Mouse (Mus musculus) kidney, postnatal 25 days (tissue): ENCODE results near the gene U2af1l4.

Experiments used
- DNase-seq, 2 experiments: peaks; one replicate each; pipeline ENCODE4 v3.0.0; 2021; ENCODE audit warnings: mixed read lengths in 2 of 2

Gene U2af1l4

DNA sequence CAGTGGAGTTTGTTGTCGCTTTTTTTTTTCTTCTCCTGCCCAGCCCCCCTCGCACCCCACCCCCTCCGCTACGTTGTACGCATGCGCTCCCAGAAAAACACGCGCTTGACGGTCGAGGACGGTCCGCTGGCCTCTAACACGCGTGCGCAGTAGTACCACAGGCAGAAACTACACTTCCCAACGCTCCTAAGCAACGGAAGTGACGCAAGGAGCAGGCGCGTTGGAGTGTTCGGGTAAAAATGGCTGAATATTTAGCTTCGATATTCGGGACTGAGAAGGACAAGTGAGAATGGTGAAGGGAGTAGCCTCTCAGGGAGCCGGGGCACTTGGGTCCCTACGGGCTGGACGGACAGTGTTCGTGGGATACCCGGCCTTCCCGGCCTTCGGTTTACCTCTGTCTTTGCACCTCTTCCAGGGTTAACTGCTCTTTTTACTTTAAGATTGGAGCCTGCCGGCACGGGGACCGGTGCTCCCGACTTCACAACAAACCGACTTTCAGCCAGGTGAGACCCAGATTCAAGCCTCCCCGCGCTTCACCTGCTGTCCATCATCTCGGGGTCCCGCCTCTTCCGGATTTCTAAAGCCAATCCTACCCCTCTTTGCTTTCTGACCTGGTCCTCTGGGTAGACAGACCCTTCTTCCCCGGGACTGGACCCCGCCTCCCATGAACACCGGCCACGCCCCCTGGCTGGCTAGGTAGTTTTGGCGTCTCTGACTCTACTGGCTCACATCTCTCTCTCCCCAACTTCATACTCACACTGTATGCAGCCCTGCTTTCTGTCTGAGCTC is at the start of gene U2af1l4, which contains the start of the genes Gm49396 and Psenen:
U2af1l4 (plus strand) TSS at position 185 of the 789 bp plus-strand sequence.
Gm49396 (plus strand) TSS at position 228 of the 789 bp plus-strand sequence.
Psenen (minus strand) TSS at position 511 of the 789 bp plus-strand sequence.
- DNase-seq = peak; percentile 98 to 99

DNA sequence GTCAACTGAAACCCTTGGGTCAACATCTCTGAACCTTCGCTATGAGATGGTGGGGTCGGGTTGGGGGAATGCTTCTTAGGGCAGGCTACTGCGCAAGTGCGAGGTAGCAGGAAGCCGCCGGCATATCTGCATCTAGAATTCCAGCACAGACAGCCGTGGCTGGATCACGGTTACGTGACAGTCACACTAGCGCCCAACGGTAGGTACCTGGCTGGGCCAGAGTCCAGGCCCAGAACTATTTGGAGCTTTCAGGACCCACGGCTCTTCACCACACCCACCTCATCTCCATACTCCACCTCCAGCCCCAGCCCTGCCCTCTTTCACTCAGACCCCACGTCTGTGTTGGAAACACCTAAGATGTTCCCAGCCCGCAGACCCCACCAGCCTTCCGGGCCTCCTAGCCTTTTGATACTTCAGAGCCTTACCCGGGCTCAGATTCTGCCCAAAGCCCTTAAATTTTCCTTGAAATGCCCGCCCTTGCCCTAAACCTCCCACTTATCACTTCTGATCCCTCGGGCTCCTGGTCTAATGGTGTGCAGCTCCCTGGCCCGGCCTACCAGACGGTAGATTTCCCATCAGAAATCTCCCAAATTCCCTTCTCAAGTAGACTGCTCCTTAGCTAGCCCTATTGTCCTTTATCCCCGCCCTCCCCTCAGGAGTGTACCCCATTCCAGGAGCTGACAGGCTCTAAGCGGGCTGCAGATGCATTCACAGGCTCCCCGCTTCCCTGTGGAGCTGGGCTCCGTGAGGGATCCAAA is 47.9 kb upstream of the U2af1l4 start:
- DNase-seq = peak; percentile 36 to 64

DNA sequence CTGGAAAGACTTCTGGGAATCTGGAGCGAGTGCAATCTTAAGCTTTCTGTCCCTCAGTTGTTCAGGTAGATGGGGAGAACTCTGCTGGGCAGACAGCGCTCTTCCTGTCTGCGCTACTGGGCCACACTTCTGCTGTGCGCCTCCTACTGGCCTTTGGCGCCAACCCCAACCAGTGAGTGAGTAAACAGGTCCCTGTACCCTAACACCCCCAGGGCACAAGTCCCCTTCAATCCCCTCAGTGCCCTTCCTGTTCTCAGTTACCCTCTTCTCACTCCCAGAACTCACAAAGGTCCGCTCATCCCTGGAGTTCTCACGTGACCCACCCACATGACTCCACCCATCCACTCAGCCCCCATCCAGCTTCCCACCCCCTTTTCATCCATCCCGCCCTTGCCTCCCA is 44.8 kb upstream of the U2af1l4 start:
- no peak for DNase-seq

DNA sequence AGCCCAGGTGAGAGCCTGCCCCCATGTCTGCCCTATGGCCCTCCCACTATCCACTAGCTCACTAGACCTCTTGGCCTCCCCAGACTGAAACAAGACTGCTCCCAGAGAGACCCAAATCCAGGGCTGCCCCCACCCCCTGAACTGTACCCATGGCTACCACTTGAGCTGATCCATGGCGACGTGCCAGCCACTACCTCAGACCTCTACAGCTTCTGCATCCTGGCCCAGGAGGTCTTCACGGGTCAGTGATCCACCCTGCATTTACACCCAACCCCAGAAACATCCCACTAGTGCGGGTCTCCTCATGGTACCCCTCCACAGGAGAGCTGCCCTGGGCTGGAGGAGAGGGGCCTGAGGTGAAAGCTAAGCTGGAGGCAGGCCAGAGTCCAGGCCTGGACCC is 42.7 kb upstream of the U2af1l4 start:
- DNase-seq = peak; percentile 48 to 72

DNA sequence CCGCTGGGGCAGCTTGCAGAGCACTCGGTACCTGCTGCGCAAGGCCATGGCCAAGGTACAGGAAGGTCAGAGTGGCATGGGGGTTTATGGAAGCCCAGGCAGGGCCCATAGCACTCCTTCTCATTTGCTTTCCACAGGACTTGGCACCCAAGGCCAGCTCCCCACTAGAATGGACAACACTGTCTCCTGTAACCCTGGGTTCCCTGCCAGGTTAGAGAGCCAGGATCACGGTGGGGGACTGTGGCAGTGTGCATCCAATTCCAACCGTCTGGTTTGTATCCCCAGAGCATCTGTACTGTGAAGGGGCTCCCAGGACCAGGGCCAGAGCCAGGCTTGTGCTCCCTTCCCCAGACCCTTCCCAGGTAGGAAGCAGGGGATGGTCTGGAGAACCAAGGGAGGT is 42.2 kb upstream of the U2af1l4 start:
- DNase-seq = no peak

DNA sequence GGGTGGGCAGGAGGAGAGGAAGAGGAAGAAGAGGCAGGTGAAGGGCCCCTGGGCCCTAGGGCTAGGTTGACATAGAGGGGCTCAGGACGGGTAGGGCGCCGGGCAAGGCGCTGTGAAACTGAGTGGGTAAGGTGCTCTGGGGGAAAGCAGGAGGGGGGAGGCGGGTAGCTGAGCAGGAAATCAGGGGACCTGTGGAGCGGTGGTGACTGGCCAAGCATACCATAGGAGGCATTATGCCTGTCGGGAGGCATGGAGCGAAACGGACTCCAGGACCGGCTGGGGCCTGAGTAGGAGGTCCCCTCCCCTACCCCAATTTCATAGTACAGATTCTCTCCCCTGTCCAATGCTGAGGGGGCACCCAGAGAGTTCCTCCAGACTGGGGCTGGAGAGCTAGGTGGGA is 40.2 kb upstream of the U2af1l4 start:
- DNase-seq = no peak

DNA sequence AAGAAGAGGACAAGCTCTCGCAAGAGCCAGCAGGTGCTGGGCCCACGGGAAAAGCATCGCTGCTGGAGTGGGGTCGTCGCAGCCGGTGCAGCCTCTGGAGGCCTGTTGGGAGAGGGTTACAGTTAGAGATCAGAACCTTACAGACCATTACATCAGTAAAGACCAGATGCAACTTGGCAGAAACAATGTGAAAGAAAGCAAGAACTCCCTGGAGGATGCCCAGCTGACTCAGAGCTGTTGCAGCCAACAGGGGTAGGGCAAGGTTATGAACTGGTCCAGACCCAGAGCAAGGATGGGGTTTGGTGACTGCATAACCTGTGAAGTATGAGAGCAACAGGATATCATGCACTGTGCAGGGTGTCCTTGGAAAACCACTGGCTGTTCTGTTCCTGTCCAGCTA is 38.6 kb upstream of the U2af1l4 start:
- DNase-seq = no peak

DNA sequence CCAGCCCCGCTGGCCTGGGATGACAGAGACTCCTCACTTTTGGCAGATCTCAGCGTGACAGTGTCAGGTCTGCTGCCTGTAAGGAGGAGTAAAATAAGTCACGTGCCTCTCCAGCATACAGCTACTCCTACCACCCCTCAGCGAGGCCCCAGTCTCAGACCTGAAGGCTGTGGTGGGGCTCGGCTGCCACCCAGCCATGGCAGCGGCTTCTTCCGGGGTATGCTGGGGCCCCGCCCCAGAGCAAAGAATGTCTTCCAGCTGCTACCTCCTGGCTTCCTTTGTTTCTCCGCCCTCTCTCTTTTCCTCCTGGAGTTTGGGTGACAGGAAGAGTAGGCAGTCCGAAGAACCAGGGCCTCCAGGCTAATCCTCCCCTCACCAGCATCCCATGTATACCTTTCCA is 37.1 kb upstream of the U2af1l4 start:
- no peak for DNase-seq

DNA sequence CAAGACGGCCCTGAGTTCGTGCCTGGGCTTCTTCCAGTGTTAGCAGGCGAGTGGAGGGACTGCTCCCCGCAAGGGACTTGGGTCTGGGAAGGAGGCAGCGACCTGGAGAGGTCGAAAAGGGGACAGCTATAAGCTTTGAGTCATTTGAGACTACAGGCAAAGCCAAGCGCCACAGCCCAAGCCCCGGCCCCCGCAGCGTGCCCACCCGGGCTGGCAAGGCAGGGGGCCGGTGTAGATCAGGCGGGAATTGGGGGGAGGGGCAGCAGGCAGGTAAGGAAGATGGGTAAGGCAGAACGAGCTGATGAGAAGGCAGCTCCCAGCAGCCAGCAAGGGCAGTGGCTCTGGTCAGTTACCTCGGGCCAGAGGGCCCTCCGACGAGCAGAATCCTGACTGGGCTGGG is 36.7 kb upstream of the U2af1l4 start:
- no peak for DNase-seq

DNA sequence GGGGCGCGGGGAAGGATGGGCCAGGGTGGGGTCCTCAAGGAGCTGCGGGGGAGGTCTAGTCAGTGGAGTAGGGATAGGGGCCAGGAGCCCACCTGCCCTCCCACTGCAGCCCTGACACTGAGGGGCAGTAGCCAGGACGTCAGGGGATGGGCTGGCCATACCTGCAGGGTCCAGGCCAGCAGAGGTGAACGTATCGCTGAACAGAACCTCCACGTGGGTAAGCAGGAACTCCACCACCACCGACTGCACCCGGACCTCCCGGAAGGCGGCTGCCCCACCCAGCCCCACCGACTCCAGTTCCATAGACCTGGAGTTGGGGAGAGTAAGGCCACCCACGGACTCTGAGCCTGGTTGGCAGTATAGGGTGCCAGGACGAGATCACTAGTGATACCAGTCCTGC is 36.1 kb upstream of the U2af1l4 start:
- no peak for DNase-seq

DNA sequence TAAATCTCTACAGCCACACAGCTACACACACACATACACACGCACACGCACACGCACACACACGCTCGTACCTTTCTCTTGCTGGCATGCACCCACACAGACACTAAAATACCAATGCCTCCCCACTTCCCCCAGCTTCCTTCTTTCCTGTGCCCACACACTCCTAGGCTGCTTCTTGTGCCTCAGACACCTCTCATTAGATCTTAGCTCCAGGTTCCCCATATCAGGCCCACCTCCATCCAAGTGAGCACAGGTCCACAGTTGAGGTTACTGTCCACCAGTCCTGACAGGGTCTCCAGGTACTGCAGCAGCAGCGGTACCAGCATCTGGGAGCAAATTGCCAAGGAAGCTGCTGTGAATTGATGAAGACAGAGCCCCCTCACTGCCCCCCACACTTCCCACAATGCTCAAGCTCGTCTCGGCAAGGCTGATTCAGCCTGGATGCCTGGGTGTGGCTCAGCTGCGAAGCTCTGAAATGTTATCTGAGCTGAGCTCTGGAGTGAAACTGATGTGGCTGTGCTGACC is 31.7 kb upstream of the U2af1l4 start:
- no peak for DNase-seq

DNA sequence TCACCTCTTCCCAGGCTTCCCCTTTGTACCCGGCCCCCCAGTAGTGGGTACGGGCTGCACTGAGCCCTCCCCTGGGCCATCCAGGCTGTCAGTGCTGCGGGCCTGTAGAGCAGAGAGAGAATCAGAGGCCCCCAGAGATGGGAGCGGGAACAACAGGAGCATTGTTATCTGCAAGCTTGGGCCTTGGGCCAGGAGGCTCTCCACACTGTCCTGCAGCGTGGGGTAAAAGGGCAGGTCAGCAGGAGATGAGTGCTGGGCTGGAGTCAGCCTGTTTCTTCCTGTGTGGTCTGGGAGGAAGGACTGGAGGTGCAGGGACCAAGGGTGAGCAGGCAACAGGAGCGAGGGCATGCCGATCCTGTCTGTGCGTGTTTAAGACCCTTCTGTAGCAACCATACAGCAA is 30.2 kb upstream of the U2af1l4 start:
- DNase-seq = peak; percentile 76 to 90

DNA sequence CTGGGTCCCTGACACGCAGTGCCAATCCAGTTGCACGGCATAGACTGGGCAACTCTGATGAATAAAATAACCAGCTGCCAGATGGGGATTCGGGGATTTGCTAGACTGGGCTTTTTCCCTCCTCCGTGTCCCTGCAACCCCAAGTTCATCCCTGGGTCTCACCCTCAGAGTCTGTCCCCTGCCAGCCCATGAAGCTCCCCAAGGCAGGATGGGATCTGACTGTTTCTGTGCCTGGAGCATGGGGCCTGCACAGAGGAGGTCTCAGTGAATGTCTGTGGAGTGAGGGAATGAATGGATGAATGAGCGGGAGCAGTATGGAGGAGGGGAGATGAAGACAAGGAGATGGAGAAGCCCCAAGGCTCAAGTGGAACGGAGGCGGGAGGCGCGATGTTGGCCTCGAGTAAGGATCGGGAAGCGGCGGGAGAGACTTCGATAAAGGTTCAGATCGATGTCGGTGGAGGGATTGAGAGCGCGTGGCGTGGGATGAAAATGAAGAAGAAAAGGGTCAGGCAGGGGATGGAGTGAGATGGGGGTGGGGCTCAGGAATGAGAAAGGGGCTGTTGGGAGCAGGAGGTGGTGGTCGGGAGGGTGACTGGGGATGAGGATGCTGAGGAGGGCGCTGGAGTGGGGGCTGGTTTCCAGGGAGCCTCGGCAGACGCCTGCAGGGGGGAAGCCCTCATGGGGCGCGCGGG is 29.0 kb upstream of the U2af1l4 start:
- DNase-seq = peak in 1 of 2 experiments; percentile 32

DNA sequence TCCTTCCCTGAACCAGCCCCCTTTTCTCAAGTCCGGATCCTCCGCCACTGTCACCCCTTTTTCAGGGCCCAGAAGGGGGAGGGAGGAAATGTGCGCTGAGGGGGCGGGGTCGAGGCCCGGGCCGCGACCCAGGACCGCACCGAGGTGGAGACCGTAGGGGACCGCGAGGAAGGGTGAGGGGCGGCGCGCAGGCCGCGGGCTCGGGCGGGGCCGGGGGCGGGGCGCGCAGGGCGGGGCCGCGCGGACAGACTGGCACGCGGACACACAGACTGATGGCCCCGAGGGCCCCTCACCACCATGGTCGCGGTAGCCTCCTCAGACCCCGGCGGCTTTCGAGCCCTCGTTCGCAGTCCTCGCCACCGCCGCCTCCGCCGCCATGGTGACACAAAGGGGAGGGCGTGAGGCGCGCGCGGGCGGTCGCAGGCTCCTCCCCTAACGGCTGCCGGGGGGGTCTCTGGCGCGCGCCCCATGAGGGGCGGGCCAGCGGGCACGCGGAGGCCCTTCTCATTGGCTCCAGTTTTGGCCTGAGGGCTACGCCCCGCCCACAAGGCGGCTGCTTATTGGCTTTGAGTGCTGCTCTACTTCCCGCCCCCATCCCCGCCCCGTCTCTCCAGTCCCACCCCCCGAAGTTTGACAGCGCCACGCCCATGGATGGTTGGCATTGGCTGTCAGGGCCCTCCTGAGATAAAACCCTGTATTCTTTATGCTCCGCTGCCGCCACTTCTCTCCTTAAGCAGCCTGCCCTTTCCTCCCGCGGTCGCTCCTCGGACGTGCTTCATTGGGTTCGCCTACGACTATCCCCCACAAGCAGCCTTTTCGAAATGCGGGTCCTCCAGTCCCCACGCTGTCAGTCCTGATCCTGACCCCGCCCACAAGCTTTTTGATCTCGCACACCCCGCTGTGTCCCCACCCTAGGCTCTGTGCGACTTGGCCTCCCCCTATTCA is 28.2 kb upstream of the U2af1l4 start, which contains the start of gene Arhgap33:
Arhgap33 (minus strand) TSS at position 428 of the 945 bp plus-strand sequence.
- DNase-seq = peak; percentile 98

DNA sequence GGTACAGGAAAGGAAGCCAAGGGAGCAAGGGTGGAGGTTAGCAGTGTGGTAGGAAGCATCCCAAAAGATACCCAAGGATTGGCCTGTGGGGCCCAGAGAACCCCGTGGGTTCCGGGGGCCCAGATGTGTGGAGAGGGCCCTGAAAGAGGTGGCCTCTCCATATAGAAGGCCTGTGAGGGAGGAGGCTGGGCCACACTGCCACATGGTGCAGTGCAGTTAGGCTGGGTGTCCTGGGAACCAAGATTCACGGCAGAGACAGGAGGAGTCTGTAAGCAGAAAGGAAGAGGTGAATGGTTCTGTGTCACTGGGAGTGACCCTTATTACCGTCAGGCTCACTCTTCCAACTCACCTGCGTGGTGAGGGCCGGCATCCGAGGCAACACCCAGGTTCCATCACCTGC is 22.5 kb upstream of the U2af1l4 start:
- DNase-seq = no peak

DNA sequence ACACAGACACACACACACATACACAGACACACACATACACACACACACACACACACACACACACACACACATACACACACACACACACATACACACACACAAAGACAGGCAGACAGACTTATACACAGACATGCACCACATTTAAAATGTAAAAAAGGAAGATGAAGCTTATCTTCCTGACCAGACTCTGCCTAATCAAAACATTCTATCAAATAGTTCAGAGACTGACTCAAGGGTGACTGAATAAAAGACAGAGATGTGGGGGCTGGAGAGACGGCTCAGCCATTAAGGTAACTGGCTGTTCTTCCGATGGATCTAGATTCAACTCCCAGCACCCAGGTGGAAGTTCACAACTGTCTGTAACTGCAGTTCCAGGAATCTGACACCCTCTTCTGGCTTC is 18.8 kb upstream of the U2af1l4 start:
- no peak for DNase-seq

DNA sequence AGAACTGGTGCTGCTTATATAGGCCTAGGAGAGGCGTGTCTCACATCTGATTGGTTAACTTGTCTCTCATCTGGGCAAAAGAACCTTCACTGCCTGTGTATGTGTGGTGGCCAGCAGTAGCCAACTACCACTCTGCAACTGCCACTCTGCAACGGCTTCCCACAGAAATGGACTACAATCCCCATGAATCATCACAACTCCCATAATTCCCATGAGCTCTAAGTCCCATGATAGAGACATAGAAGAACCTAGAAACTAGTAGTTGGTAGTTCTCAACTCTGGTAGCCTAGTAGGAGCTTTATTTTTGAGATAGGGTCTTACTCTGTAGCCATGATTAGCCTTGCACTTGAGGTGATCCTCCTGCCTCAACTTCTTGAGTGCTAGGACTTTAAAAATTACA is 13.2 kb upstream of the U2af1l4 start:
- no peak for DNase-seq

DNA sequence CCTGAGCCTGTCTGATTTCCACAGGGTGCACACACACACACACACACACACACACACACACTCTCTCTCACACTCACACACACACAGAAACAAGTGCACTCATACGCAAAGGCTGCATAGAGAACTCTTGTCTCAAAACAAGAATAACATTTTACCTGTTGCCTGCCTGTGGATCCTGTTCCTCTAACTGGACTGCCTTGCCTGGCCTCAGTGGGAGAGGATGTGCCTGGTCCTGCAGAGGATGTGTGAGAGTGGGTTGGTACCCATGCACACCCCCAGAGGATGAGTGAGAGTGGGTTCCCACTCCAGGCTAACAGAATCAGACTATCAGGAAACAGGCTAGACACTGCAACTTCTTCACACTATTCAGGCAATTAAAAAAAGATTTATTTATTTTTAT is 12.5 kb upstream of the U2af1l4 start:
- DNase-seq = no peak

DNA sequence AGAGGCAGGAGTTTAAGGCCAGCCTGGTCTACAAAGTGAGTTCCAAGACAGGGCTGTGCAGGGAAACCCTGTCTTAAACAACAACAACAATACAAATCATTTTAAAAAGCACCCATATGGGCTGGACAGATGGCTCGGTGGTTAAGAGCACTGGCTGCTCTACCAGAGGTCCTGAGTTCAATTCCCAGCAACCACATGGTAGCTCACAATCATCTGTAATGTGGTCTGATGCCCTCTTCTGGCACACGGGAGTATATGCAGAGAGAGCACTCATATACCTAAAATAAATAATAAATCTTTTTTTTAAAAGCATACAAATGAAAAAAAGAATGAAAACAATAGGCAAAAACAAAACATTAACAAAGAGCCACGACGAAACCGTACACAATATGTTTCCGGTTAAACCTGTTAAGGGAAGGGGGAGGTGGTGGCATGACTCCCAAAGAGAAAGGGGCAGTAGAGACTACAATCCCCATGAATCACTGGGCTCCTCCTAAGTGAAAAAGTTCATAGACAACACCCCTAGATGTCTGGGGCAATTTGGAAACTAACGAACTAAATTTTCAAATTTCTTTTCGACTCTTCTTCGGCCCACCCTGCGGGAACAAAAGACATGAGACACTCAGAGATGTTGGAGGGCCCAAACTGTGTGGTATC is 11.5 kb upstream of the U2af1l4 start:
- DNase-seq = peak in 1 of 2 experiments; percentile 56

DNA sequence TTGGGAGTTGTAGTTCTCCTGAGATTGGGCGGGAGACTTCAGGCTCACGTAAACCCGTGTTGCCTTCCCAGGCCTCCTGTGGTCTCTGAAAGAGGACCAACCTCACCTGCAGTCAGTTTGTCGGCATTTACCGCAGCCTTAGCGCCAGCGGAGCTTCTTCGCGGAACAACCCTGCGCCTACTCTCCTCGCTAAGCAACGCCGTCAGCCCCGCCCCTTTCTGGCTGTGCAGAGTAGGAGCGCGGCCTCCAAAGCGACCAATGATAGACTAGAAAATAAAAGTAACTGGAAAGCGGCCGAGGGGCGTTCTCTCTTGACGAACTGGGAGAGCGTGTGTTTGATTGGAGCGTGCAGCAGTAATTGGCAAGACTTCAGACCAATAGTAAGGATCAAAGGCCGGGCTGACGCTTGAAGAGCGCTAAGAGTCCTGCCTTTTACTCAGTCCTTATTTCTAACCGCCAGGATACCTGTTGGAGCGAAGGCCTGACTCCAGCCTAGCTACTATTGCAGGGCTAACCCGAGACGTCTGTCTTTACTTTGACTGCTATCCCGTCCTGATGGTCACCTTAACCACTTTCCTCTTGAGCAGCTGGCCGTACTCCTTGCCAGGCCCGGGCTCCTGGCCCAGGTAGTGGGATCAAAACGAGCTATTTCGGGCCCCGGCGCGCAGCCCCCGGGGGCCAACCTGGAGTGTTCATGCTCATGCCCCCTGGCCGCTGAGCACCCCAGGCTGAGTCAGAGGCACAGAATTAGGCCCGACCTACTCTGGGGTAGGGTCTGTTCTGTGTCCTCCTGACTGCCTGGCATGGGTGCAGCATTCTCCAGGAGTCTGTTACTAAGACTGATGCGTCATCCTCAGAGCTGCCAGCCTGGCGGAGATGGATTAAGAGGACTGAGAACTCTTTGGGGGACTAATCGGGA is 10.7 kb upstream of the U2af1l4 start, which contains the start of the genes Hspb6 and Proser3:
Hspb6 (plus strand) TSS at position 77 of the 919 bp plus-strand sequence.
Proser3 (minus strand) TSS at position 198 of the 919 bp plus-strand sequence.
- DNase-seq = peak; percentile 98 to 99
